Mouse (Mus musculus) CH12.LX (cell line): ENCODE data around the gene Efcab3. TPM values are rescaled to one million over a fixed set of nuclear protein-coding genes. Genes with fewer than 3 reads are reported as not detected.
A peak's percentile ranks its signal among the peaks of the same experiment; 100 is the strongest.

Experiments used
- DNase-seq: peaks from one replicate; pipeline ENCODE4 v3.0.0-alpha.2; 2013; ENCODE audit errors: extremely low read depth
- H3K27ac ChIP-seq: 2 replicates; pipeline ENCODE4 v1.5.1; 2012; ENCODE audit warnings: low read depth, mild to moderate bottlenecking, control low read depth, moderate library complexity; ENCODE audit not compliant: insufficient read depth
- H3K27me3 ChIP-seq: replicated peaks from 2 replicates; pipeline ENCODE3; 2012; ENCODE audit warnings: inconsistent platforms
- H3K36me3 ChIP-seq, 2 experiments: replicated peaks in 1 of 2; 2 replicates each; pipeline versions ENCODE3 to v1.6.1; 2012; ENCODE audit warnings: inconsistent platforms in 1 of 2, low read length in 1 of 2, mild to moderate bottlenecking in 1 of 2, mixed read lengths in 1 of 2, moderate library complexity in 1 of 2; ENCODE audit not compliant: control insufficient read depth in 1 of 2, insufficient read depth in 1 of 2
- H3K4me1 ChIP-seq, 2 experiments: 2 replicates each; pipeline ENCODE4 v1.6.1; 2012; ENCODE audit warnings: inconsistent platforms in 1 of 2, moderate library complexity in 1 of 2; ENCODE audit not compliant: insufficient read depth in 2 of 2, control insufficient read depth in 1 of 2
- H3K4me2 ChIP-seq: 2 replicates; pipeline ENCODE4 v1.6.1; 2012; ENCODE audit warnings: low read depth, mild to moderate bottlenecking, control low read depth; ENCODE audit not compliant: poor library complexity, insufficient read depth, severe bottlenecking
- H3K4me3 ChIP-seq, 3 experiments: fragments of 150-350 bp in 1 of 3; sonication (generic) in 1 of 3; replicated peaks in 1 of 3; 2 replicates each; pipeline versions ENCODE3 to v1.5.1; 2011 to 2012; ENCODE audit warnings: low read depth in 2 of 3, low read length in 2 of 3, mild to moderate bottlenecking in 2 of 3, moderate library complexity in 2 of 3, control low read depth in 1 of 3, improper control_type of control experiment in 1 of 3, inconsistent platforms in 1 of 3, mixed read lengths in 1 of 3; ENCODE audit not compliant: poor library complexity in 1 of 3
- H3K79me2 ChIP-seq: replicated peaks from 2 replicates; pipeline ENCODE4 v1.6.1; 2012; ENCODE audit warnings: mild to moderate bottlenecking, moderate library complexity; ENCODE audit not compliant: control insufficient read depth, poor library complexity, insufficient read depth, severe bottlenecking; ENCODE audit errors: extremely low read depth
- H3K9ac ChIP-seq: 2 replicates; pipeline ENCODE4 v1.6.1; 2012; ENCODE audit warnings: low read depth, mild to moderate bottlenecking, control low read depth, moderate library complexity; ENCODE audit not compliant: insufficient read depth
- H3K9me3 ChIP-seq: replicated peaks from 2 replicates; pipeline ENCODE3; 2012; ENCODE audit warnings: low read length, inconsistent platforms, mixed read lengths
- BHLHE40 ChIP-seq: IDR thresholded peaks from 2 replicates; pipeline ENCODE4 v1.6.1; 2011; ENCODE audit warnings: mild to moderate bottlenecking, low read depth, low read length, improper control_type of control experiment
- CHD1 ChIP-seq: IDR thresholded peaks from 2 replicates; pipeline ENCODE4 v1.6.1; 2012; ENCODE audit warnings: low read depth, low read length, improper control_type of control experiment, inconsistent platforms
- CHD2 ChIP-seq: IDR thresholded peaks from 2 replicates; pipeline ENCODE4 v1.6.1; 2011; ENCODE audit warnings: low read length, improper control_type of control experiment
- E2F4 ChIP-seq: IDR thresholded peaks from 2 replicates; pipeline ENCODE4 v1.6.1; 2011; ENCODE audit warnings: low read depth, low read length, improper control_type of control experiment; ENCODE audit not compliant: insufficient replicate concordance
- ELF1 ChIP-seq: IDR thresholded peaks from 2 replicates; pipeline ENCODE4 v1.6.1; 2014; ENCODE audit warnings: low read depth, mild to moderate bottlenecking, inconsistent platforms, low read length, improper control_type of control experiment
- EP300 ChIP-seq: IDR thresholded peaks from 2 replicates; pipeline ENCODE4 v1.6.1; 2011; ENCODE audit warnings: low read length, improper control_type of control experiment
- ETS1 ChIP-seq: conservative IDR thresholded peaks from 2 replicates; pipeline ENCODE4 v1.6.1; 2012; ENCODE audit warnings: low read depth, mild to moderate bottlenecking, inconsistent platforms, low read length, improper control_type of control experiment, moderate library complexity
- IRF4 ChIP-seq: IDR thresholded peaks from 2 replicates; pipeline ENCODE4 v1.6.1; 2014; ENCODE audit warnings: low read depth, mild to moderate bottlenecking, inconsistent platforms, low read length, improper control_type of control experiment
- JUN ChIP-seq: IDR thresholded peaks from 2 replicates; pipeline ENCODE4 v1.6.1; 2011; ENCODE audit warnings: low read depth, mild to moderate bottlenecking, low read length, improper control_type of control experiment, moderate library complexity; ENCODE audit not compliant: insufficient read depth
- JUND ChIP-seq: conservative IDR thresholded peaks from 2 replicates; pipeline ENCODE4 v1.6.1; 2011; ENCODE audit warnings: low read depth, low read length, improper control_type of control experiment
- KAT2A ChIP-seq: IDR thresholded peaks from 2 replicates; pipeline ENCODE4 v1.6.1; 2012; ENCODE audit warnings: low read length, improper control_type of control experiment, inconsistent platforms; ENCODE audit not compliant: insufficient replicate concordance
- MAX ChIP-seq: IDR thresholded peaks from 2 replicates; pipeline ENCODE4 v1.6.1; 2011; ENCODE audit warnings: low read length, improper control_type of control experiment
- MAZ ChIP-seq: IDR thresholded peaks from 2 replicates; pipeline ENCODE4 v1.6.1; 2012; ENCODE audit warnings: low read depth, mild to moderate bottlenecking, inconsistent platforms, low read length, improper control_type of control experiment, moderate library complexity
- MEF2A ChIP-seq: IDR thresholded peaks from 2 replicates; pipeline ENCODE4 v1.6.1; 2014; ENCODE audit warnings: low read depth, mild to moderate bottlenecking, inconsistent platforms, low read length, improper control_type of control experiment, borderline replicate concordance
- MXI1 ChIP-seq: IDR thresholded peaks from 2 replicates; pipeline ENCODE4 v1.6.1; 2011; ENCODE audit warnings: mild to moderate bottlenecking, low read depth, low read length, improper control_type of control experiment
- NELFE ChIP-seq: IDR thresholded peaks from 2 replicates; pipeline ENCODE4 v1.6.1; 2011; ENCODE audit warnings: low read depth, low read length, improper control_type of control experiment
- POLR2A ChIP-seq: IDR thresholded peaks from 2 replicates; pipeline ENCODE4 v1.6.1; 2011; ENCODE audit warnings: low read depth, mild to moderate bottlenecking, improper control_type of control experiment, low read length
- RAD21 ChIP-seq: IDR thresholded peaks from 2 replicates; pipeline ENCODE4 v1.6.1; 2011; ENCODE audit warnings: low read depth, mild to moderate bottlenecking, low read length, improper control_type of control experiment, moderate library complexity
- RCOR1 ChIP-seq: conservative IDR thresholded peaks from 2 replicates; pipeline ENCODE4 v1.6.1; 2012; ENCODE audit warnings: low read depth, mild to moderate bottlenecking, inconsistent platforms, low read length, improper control_type of control experiment
- SMC3 ChIP-seq: IDR thresholded peaks from 2 replicates; pipeline ENCODE4 v1.6.1; 2011; ENCODE audit warnings: low read depth, low read length, improper control_type of control experiment
- TBP ChIP-seq: conservative IDR thresholded peaks from 2 replicates; pipeline ENCODE4 v1.6.1; 2011; ENCODE audit warnings: low read depth, low read length, improper control_type of control experiment
- TCF12 ChIP-seq: IDR thresholded peaks from 2 replicates; pipeline ENCODE4 v1.6.1; 2014; ENCODE audit warnings: low read depth, mild to moderate bottlenecking, inconsistent platforms, low read length, improper control_type of control experiment
- UBTF ChIP-seq: IDR thresholded peaks from 2 replicates; pipeline ENCODE4 v1.6.1; 2012; ENCODE audit warnings: low read depth, mild to moderate bottlenecking, inconsistent platforms, low read length, improper control_type of control experiment, moderate library complexity
- USF2 ChIP-seq: conservative IDR thresholded peaks from 2 replicates; pipeline ENCODE4 v1.6.1; 2011; ENCODE audit warnings: low read depth, low read length, improper control_type of control experiment
- ZNF384 ChIP-seq: IDR thresholded peaks from 2 replicates; pipeline ENCODE4 v1.6.1; 2012; ENCODE audit warnings: low read depth, low read length, improper control_type of control experiment, inconsistent platforms
- dilution Hi-C: fragments of 300-500 bp; cut with MboI; formaldehyde crosslinking; loops from 2 replicates; pipeline ENCODE4 v1.14.3; 2020; ENCODE audit warnings: low sequenced_read_pairs; ENCODE audit not compliant: extremely low pct_unique_long_range_greater_than_20kb, extremely low pct_ligation_motif_present
- in situ Hi-C: fragments of 300-500 bp; cut with MboI; formaldehyde crosslinking; loops from 3 replicates; pipeline ENCODE4 v1.14.3; 2019; ENCODE audit warnings: low sequenced_read_pairs, low pct_ligation_motif_present, low pct_unique_long_range_greater_than_20kb, mixed read lengths
- polyA plus RNA-seq: library from polyadenylated mRNA; unstranded; fragments of >175 nt; gene quantifications from 2 replicates; pipeline ENCODE4 v1.2.1, GENCODE M21; 2012; ENCODE audit warnings: low read depth; ENCODE audit not compliant: insufficient read length
- total RNA-seq, 2 experiments: library from RNA; depleted of rRNA; stranded (reverse); fragments of 300-350 nt in 1 of 2; fragments of >200 nt in 1 of 2; gene quantifications; 2 replicates each; pipeline ENCODE4 v1.2.3; 2012 to 2014

The Efcab3 gene
- total and polyA plus RNA-seq, 3 experiments, result 3.0 to 12.2 (median 5.9) TPM

DNA sequence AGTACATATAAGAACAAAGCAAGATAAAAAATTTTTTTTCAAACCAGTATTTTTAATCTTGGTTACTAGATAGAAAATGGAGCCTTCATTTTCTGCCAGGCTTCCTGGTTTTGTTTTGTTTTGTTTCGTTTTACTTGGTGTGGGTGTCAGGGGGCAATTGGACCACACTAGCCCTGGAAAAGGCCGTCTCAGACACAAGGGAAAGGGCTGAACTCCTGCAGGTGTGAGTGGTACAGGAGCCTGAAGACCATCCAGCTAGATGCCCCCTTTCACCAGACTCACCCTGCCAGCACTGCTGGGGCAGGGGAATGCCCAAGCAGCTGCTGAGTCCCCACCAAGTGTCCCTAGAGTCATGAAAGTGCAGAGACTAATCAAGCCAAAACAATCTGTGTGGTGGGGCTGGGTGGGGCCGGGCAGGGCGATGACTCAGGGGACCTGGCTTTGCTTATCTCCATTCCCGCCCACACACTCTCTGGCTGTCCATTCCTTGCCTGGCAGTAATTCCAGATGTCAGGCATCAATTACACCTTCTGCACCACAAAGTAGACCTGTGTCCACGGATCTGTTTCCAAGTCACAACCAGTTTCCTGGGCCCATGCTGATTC is 34.5 kb upstream of the Efcab3 start:
- Histone ChIP-seq H3K27ac (peak overlapping the region; percentile 33), H3K4me2 (peak overlapping the region; percentile 61), H3K4me3 (peak overlapping the region in 2 of 3 experiments; percentile 4 to 41), H3K27me3 (no peaks in the 10 kb centered on the region), H3K79me2 (no peaks in the 10 kb centered on the region), H3K36me3 (no peaks in the 10 kb centered on the region), H3K9ac (peak overlapping the region; percentile 4; the same call in 1 of the 2 replicates), H3K9me3 (no peaks in the 10 kb centered on the region), H3K4me1 (peaks cover 5 to 72% of the 10 kb centered on the region in 2 experiments)
- peak; percentile 83 for DNase-seq
- in situ Hi-C loops, result loop anchor here (10.0 to 25.0 kb wide), 2 partner anchors 96 to 442 kb away; partner anchors contain the start of gene Mettl2
- dilution Hi-C loops, result no loop called here
- TF ChIP-seq TBP (peak; percentile 95), MAZ (peak; percentile 74; the same call in 1 of the 2 replicates), JUN (no peak; the same call in 1 of the 2 replicates), SMC3 (no peak), MXI1 (0 out of 2 replicates have a peak, but pooled peaks have one; percentile 5), USF2 (no peak), MEF2A (peak; percentile 69; the same call in 1 of the 2 replicates), TCF12 (peak; percentile 91), E2F4 (0 out of 2 replicates have a peak, but pooled peaks have one; percentile 63), JUND (0 out of 2 replicates have a peak, but pooled peaks have one; percentile 18), MAX (no peak), RCOR1 (peak; percentile 58; the same call in 1 of the 2 replicates), EP300 (peak; percentile 78), ELF1 (peak; percentile 52; the same call in 1 of the 2 replicates), ZNF384 (no peak), POLR2A (peak; percentile 42), KAT2A (0 out of 2 replicates have a peak, but pooled peaks have one; percentile 49), NELFE (0 out of 2 replicates have a peak, but pooled peaks have one; percentile 42), IRF4 (peak; percentile 74), BHLHE40 (peak; percentile 65), CHD2 (peak; percentile 56), CHD1 (peak; percentile 89; the same call in 1 of the 2 replicates), UBTF (peak; percentile 99), RAD21 (no peak; the same call in none of the 2 replicates), ETS1 (peak; percentile 80)
